Mouse (Mus musculus) thymus, adult 2 months (tissue): ENCODE results near the gene 3100002H09Rik. TPM values are rescaled to one million over a fixed set of nuclear protein-coding genes. Genes with fewer than 3 reads are reported as not detected.

Experiments used
- DNase-seq: peaks from one replicate; pipeline ENCODE4 v3.0.0; 2021
- H3K27ac ChIP-seq: fragments of 200-500 bp; 2 replicates; pipeline ENCODE4 v1.5.1; 2012; ENCODE audit warnings: low read length, control low read depth; ENCODE audit not compliant: control insufficient read depth, insufficient read depth
- H3K27me3 ChIP-seq: fragments of 200-500 bp; 2 replicates; pipeline ENCODE4 v1.6.1; 2012; ENCODE audit warnings: mild to moderate bottlenecking, low read length, moderate library complexity, mixed read lengths; ENCODE audit not compliant: control insufficient read depth, insufficient read depth
- H3K36me3 ChIP-seq: fragments of 200-500 bp; 2 replicates; pipeline ENCODE4 v1.6.1; 2012; ENCODE audit warnings: mild to moderate bottlenecking, low read length, moderate library complexity; ENCODE audit not compliant: control insufficient read depth, insufficient read depth
- H3K4me1 ChIP-seq: fragments of 200-500 bp; replicated peaks from 2 replicates; pipeline ENCODE4 v1.6.1; 2012; ENCODE audit warnings: low read length; ENCODE audit not compliant: control insufficient read depth, insufficient read depth
- H3K4me3 ChIP-seq: fragments of 200-500 bp; 2 replicates; pipeline ENCODE4 v1.5.1; 2012; ENCODE audit warnings: mild to moderate bottlenecking, low read length, control low read depth, moderate library complexity; ENCODE audit not compliant: control insufficient read depth, insufficient read depth
- CTCF ChIP-seq: fragments of 200-500 bp; IDR thresholded peaks from 2 replicates; pipeline ENCODE4 v1.5.1; 2012; ENCODE audit warnings: mild to moderate bottlenecking, control low read depth, low read length, moderate library complexity, borderline replicate concordance; ENCODE audit not compliant: control insufficient read depth, poor library complexity, insufficient read depth; ENCODE audit errors: extremely low read depth
- POLR2A ChIP-seq: fragments of 200-500 bp; IDR thresholded peaks from 2 replicates; pipeline ENCODE4 v1.6.1; 2012; ENCODE audit warnings: mild to moderate bottlenecking, low read length, control low read depth, moderate library complexity; ENCODE audit not compliant: control insufficient read depth, poor library complexity, insufficient read depth; ENCODE audit errors: extremely low read depth
- WGBS: fragments of 180-500 bp; shearing (Covaris S2); methylation state at CpG from one replicate; pipeline ENCODE4 v1.1.7; 2018; 5-methylcytosine and 5-hydroxymethylcytosine counted together
- polyA plus RNA-seq: library from polyadenylated mRNA; depleted of rRNA; stranded (reverse); fragments of >200 nt; gene quantifications from 2 replicates; pipeline ENCODE4 v1.2.3, GENCODE M21; 2012

The 3100002H09Rik gene
- polyA plus RNA-seq, 1 experiment: not detected

GRCm38 (mm10) chr4:124632856-124633255 is 22.3 kb upstream of the 3100002H09Rik start:
- Histone ChIP-seq H3K27ac (no peak overlapping the region), H3K4me1 (no peaks in the 10 kb centered on the region), H3K36me3 (no peaks in the 10 kb centered on the region), H3K27me3 (no peaks in the 10 kb centered on the region), H3K4me3 (no peak overlapping the region)
- no peak for DNase-seq
- no peak for TF ChIP-seq CTCF
- TF ChIP-seq POLR2A: no peak
- 84% methylated on average over 10 of the region's 10 CpGs for WGBS

- no peak for DNase-seq
- 45% methylated on average over 4 of the region's 4 CpGs for WGBS
Observed at GRCm38 (mm10) chr4:124631456-124631855, 20.9 kb upstream of the 3100002H09Rik start.

DNA sequence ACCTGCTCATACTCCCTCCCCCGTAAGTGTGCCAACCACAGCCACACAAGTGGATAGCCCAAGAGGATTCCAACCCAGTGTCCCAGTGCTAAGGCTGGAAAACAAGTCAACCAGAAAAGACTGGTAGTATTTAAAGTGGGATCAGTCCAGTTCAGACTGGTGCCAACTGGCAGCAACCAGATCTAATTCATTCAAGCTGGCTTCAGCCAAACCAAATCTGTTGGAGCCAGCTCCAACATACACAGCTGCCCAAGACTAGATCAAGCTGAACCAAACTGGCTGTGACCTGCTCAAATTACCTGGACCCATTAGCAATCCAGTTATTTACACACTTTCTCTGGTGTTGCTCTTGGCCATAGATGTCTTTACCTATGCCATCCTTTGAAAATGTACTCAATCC is 16.2 kb upstream of the 3100002H09Rik start:
- DNase-seq: no peak
- Histone ChIP-seq H3K4me1 (no peaks in the 10 kb centered on the region), H3K27ac (no peak overlapping the region), H3K4me3 (no peak overlapping the region), H3K27me3 (no peaks in the 10 kb centered on the region), H3K36me3 (no peaks in the 10 kb centered on the region)
- TF ChIP-seq POLR2A (no peak), CTCF (no peak)
- 57% methylated on average over 1 of the region's 1 CpGs for WGBS

More at GRCm38 (mm10) chr4:124631456-124631855, 20.9 kb upstream of the 3100002H09Rik start:
- Histone ChIP-seq H3K27ac (no peak overlapping the region), H3K4me3 (no peak overlapping the region), H3K27me3 (no peaks in the 10 kb centered on the region), H3K36me3 (no peaks in the 10 kb centered on the region), H3K4me1 (no peaks in the 10 kb centered on the region)
- no peak for TF ChIP-seq CTCF
- TF ChIP-seq POLR2A: no peak

DNA sequence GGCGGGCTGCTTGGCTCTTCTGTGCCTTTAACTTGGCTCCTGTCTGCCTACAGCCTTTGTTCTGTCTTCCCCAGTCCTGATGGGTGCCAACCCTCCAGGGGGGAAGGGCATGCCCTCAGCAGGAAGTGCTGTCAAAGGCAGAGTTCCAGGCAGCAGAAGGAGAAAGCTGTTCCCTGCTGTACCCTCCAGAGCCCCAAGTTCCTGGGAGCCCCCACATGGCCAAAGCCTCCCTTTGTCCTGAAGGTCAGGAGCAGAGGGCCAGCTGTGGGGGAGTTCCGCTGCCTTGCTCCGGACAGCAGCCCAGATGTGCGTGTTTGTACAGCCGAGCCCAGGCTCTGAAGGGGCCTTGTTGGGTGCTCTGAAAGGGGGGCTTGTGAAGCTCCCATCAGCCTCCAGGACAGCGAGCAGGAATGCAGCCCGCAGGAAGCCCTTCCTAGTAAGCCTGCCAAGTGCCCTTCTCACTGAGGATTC is 13.5 kb upstream of the 3100002H09Rik start:
- no peaks in the 10 kb centered on the region for H3K4me1 ChIP-seq
- no peak overlapping the region for H3K4me3 ChIP-seq
- TF ChIP-seq POLR2A (no peak), CTCF (no peak)
- H3K36me3 ChIP-seq: no peaks in the 10 kb centered on the region
- 64% methylated on average over 7 of the region's 7 CpGs for WGBS
- no peak for DNase-seq
- no peaks in the 10 kb centered on the region for H3K27me3 ChIP-seq
- H3K27ac ChIP-seq: no peak overlapping the region

DNA sequence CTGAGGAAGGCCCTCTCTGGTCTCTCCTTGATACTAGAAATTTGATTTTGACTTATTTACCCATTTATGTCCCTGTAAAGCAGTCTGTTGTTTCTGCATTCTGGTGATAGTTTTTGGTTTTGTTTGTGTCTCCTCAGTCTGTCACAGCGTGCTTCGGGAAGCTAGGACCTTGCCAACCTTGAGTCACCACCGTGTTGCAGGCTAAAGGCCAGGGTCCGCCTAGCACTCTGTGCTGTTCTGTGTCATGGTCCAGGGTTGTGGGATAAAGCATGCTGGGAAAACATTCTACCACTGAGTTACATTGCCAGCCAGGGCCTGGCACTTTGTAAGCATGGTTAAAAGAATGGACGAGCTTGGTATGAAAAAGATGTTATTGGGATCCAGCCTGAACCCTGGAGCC is 12.0 kb upstream of the 3100002H09Rik start:
- Histone ChIP-seq H3K4me1 (no peaks in the 10 kb centered on the region), H3K27me3 (0 out of 2 replicates have a peak, but pooled peaks cover 2% of the 10 kb centered on the region), H3K27ac (no peak overlapping the region), H3K36me3 (no peaks in the 10 kb centered on the region), H3K4me3 (no peak overlapping the region)
- no peak for DNase-seq
- TF ChIP-seq CTCF: no peak
- no peak for TF ChIP-seq POLR2A
- 97% methylated on average over 5 of the region's 5 CpGs for WGBS

DNA sequence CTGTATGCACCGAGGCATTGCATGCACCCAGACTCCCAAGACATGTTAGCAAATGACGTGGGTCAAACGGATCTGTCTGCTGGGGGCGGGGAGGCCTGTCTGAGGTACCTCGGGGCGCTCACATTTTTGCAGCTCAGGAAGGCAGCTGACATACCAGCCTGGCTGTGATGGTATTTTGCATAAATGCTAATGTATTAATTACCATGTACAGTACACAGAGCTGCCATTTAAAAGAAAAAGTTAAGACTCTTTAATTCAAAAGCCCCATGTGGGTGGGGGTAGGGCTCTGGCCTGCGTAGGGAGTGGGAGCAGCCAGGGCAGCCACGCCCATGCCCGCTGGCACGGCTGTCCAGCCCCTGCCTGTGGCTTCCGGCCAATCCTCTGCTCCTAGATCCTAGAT is 10.8 kb upstream of the 3100002H09Rik start:
- 87% methylated on average over 11 of the region's 11 CpGs for WGBS
- Histone ChIP-seq H3K36me3 (no peaks in the 10 kb centered on the region), H3K27me3 (0 out of 2 replicates have a peak, but pooled peaks cover 2% of the 10 kb centered on the region), H3K4me3 (no peak overlapping the region), H3K4me1 (no peaks in the 10 kb centered on the region), H3K27ac (no peak overlapping the region)
- TF ChIP-seq POLR2A (no peak), CTCF (no peak)
- DNase-seq: no peak

DNA sequence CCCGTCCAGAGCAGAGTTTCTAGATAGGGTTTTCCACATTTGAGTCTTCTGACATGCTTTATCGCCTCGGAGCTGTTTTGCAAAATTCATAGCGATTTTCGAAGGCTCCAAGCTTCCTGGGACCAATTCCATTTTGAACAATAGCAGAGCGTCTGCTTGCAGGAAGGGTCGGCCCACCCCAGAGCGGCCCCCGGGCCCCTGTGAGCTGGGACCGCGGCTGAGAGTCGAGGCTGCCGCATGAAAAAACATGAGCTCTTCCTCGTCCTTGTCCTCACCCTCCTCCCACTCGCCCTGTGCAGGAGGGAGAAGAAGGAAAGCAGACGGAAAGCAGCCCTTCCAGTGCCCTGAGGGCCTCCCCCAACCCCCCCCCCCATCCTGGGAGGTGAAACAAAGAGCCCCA is 8.0 kb upstream of the 3100002H09Rik start:
- WGBS: 19% methylated on average over 16 of the region's 16 CpGs
- TF ChIP-seq CTCF (no peak), POLR2A (no peak)
- no peak overlapping the region for H3K27ac ChIP-seq
- no peaks in the 10 kb centered on the region for H3K4me1 ChIP-seq
- no peak overlapping the region for H3K4me3 ChIP-seq
- no peak for DNase-seq
- H3K36me3 ChIP-seq: no peaks in the 10 kb centered on the region
- H3K27me3 ChIP-seq: 0 out of 2 replicates have a peak, but pooled peaks cover 2% of the 10 kb centered on the region
